Mouse (Mus musculus) liver, postnatal 0 days (tissue): ENCODE measurements around the gene Usp36. TPM values are rescaled to one million over a fixed set of nuclear protein-coding genes. Genes with fewer than 3 reads are reported as not detected.

ENCODE experiments used
- ATAC-seq: fragments of 200-750 bp; cut with Nextera tagmentation; 2 replicates; pipeline ENCODE4 v1.8.0; 2017; ENCODE audit warnings: mild to moderate bottlenecking, moderate library complexity
- DNase-seq: peaks from one replicate; pipeline ENCODE4 v3.0.0-alpha.2; 2016
- H3K27ac ChIP-seq: fragments of 300-500 bp; sonication (generic); 2 replicates; pipeline ENCODE4 v1.5.1; 2014; ENCODE audit warnings: antibody characterized with exemption, moderate library complexity, mild to moderate bottlenecking, low read depth
- H3K27me3 ChIP-seq: fragments of 300-500 bp; sonication (generic); 2 replicates; pipeline ENCODE4 v1.6.1; 2014; ENCODE audit warnings: low read length, control low read depth, mixed read lengths; ENCODE audit not compliant: insufficient read depth
- H3K36me3 ChIP-seq: fragments of 300-500 bp; sonication (generic); replicated peaks from 2 replicates; pipeline ENCODE4 v1.6.1; 2014; ENCODE audit warnings: mild to moderate bottlenecking, control low read depth, low read length, moderate library complexity, mixed read lengths; ENCODE audit not compliant: insufficient read depth
- H3K4me1 ChIP-seq: fragments of 300-500 bp; sonication (generic); 2 replicates; pipeline ENCODE4 v1.6.1; 2014; ENCODE audit warnings: antibody characterized with exemption, mild to moderate bottlenecking, control low read depth; ENCODE audit not compliant: insufficient read depth
- H3K4me2 ChIP-seq: fragments of 300-500 bp; sonication (generic); 2 replicates; pipeline ENCODE4 v1.6.1; 2014; ENCODE audit warnings: low read depth, mild to moderate bottlenecking, low read length, moderate library complexity, mixed read lengths
- H3K4me3 ChIP-seq: fragments of 300-500 bp; sonication (generic); 2 replicates; pipeline ENCODE4 v1.5.1; 2014; ENCODE audit warnings: low read depth, low read length
- H3K9ac ChIP-seq: fragments of 300-500 bp; sonication (generic); replicated peaks from 2 replicates; pipeline ENCODE4 v1.6.1; 2014; ENCODE audit warnings: mild to moderate bottlenecking, moderate library complexity
- H3K9me3 ChIP-seq: fragments of 300-500 bp; sonication (generic); 2 replicates; pipeline ENCODE4 v1.6.1; 2016; ENCODE audit warnings: mild to moderate bottlenecking, control low read depth, low read length, mixed read lengths
- CTCF ChIP-seq: sonication (generic); IDR thresholded peaks from 2 replicates; pipeline ENCODE4 v1.5.1; 2016; ENCODE audit warnings: antibody characterized with exemption, low read depth
- EP300 ChIP-seq: IDR thresholded peaks from 2 replicates; pipeline ENCODE4 v1.6.1; 2016; ENCODE audit warnings: antibody characterized with exemption, low read depth, mild to moderate bottlenecking
- WGBS: fragments of 180-500 bp; shearing (Covaris S2); extraction: QIAGEN DNeasy Blood & Tissue Kit; methylation state at CpG from one replicate; pipeline ENCODE4 v1.1.7; 2014; ENCODE audit not compliant: insufficient replicate concordance; 5-methylcytosine and 5-hydroxymethylcytosine counted together
- polyA plus RNA-seq: library from polyadenylated mRNA; unstranded; fragments of >200 nt; fragmentation: Nextera tagmentation; extraction: Ambion mirVana; gene quantifications from 2 replicates; pipeline ENCODE4 v1.2.1, GENCODE M21; 2015

Usp36 gene
- polyA plus RNA-seq, 1 experiment from 2014 or later = 3.8 TPM

DNA sequence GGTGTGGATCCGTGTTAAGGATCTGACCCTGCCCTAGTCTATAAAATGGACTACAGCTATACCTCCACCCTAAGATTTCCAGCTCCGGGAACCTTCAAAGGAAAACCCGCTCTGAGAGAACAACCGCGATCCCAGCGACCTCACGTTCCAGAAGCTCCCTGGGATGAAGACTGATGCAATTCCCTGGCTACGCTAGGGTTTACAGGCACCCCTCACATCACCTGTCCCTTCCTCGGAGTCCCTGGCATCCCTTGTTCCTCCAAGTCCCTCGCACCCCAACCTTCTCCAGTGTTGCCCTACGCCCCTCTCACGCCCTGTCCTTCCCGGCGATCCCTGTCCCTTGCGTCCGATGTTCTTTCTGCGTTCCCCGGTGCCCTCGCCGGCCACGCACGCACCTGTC, 482 bp downstream of the Usp36 start:
- Histone ChIP-seq H3K36me3 (peaks cover 19% of the 10 kb centered on the region), H3K4me1 (peaks cover 18% of the 10 kb centered on the region), H3K27ac (peak overlapping the region; percentile 89), H3K4me3 (peak overlapping the region; percentile 74), H3K9ac (peak overlapping the region; percentile 85), H3K4me2 (peak overlapping the region; percentile 98), H3K27me3 (no peaks in the 10 kb centered on the region), H3K9me3 (no peaks in the 10 kb centered on the region)
- DNase-seq = no peak
- no peak for TF ChIP-seq EP300
- no peak for TF ChIP-seq CTCF
- peak; percentile 8 for ATAC-seq
- WGBS = 1% methylated on average over 22 of the region's 22 CpGs

- Histone ChIP-seq H3K36me3 (peaks cover 24% of the 10 kb centered on the region), H3K4me3 (peak overlapping the region; percentile 74), H3K9ac (peak overlapping the region; percentile 85), H3K4me2 (peak overlapping the region; percentile 98), H3K27ac (peak overlapping the region; percentile 89), H3K27me3 (no peaks in the 10 kb centered on the region), H3K4me1 (peaks cover 18% of the 10 kb centered on the region), H3K9me3 (no peaks in the 10 kb centered on the region)
- DNase-seq = no peak
- TF ChIP-seq CTCF (no peak), EP300 (no peak)
- WGBS = 1% methylated on average over 16 of the region's 16 CpGs
- no peak for ATAC-seq
These were observed 970 bp downstream of the Usp36 start for GRCm38 (mm10) chr11:118289037-118289511.

- no peak for ATAC-seq
- no peak for DNase-seq
- peaks cover 39% of the 10 kb centered on the region for H3K36me3 ChIP-seq
- TF ChIP-seq CTCF (no peak), EP300 (no peak)
- H3K9ac ChIP-seq = no peak overlapping the region
- WGBS = 86% methylated on average over 9 of the region's 9 CpGs
- no peaks in the 10 kb centered on the region for H3K9me3 ChIP-seq
- H3K27ac ChIP-seq = no peak overlapping the region
- H3K27me3 ChIP-seq = no peaks in the 10 kb centered on the region
- no peak overlapping the region for H3K4me3 ChIP-seq
- H3K4me2 ChIP-seq = no peak overlapping the region
- peaks cover 18% of the 10 kb centered on the region for H3K4me1 ChIP-seq
These were observed 2.5 kb downstream of the Usp36 start for GRCm38 (mm10) chr11:118287573-118287972.

DNA sequence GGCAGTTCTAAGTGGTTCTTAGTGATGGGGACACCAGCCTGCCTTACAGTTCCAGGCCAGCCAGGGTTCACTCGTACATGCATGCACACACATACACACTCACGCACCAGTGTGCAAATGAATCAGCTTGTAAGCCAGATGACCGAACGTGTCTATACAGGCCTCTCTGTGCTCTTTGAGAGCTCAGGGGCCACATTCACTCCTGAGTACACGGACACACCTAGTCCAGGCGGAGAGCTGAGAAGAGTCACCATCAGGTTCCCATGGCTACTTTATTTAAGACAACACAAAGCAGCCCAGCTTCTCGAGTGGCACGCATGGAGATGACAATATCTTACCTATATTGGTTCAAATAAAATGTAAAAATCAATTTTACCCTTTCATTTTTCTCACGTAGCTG, 3.6 kb downstream of the Usp36 start:
- no peak for TF ChIP-seq EP300
- TF ChIP-seq CTCF = no peak
- H3K27ac ChIP-seq = no peak overlapping the region
- no peak overlapping the region for H3K9ac ChIP-seq
- no peaks in the 10 kb centered on the region for H3K27me3 ChIP-seq
- peaks cover 46% of the 10 kb centered on the region for H3K36me3 ChIP-seq
- H3K4me2 ChIP-seq = no peak overlapping the region
- 84% methylated on average over 9 of the region's 9 CpGs for WGBS
- DNase-seq (no peak), ATAC-seq (no peak)
- H3K4me1 ChIP-seq = peaks cover 18% of the 10 kb centered on the region
- no peaks in the 10 kb centered on the region for H3K9me3 ChIP-seq
- no peak overlapping the region for H3K4me3 ChIP-seq

DNA sequence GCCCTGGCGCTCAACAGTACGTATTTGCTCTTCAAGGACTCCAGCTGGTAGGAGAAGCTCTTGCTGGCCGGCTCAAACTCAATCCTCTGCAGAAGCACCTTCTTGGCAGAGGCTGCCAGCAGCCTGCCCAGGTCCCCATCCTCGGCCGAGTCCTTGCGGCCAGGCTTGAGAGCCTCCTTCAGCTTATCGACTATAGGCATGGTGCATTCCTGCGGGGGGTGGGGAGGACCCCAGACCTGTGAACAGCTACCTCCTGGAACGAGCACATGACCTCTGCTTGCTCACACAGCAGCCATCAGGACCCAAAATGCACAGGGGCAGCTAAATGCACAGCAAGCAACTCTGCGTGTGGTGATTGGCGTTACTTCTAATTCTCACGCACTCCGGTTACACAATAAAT, 4.3 kb downstream of the Usp36 start:
- Histone ChIP-seq H3K9me3 (no peaks in the 10 kb centered on the region), H3K9ac (no peak overlapping the region), H3K27me3 (no peaks in the 10 kb centered on the region), H3K4me1 (peaks cover 18% of the 10 kb centered on the region), H3K4me2 (no peak overlapping the region), H3K27ac (no peak overlapping the region), H3K36me3 (peaks cover 46% of the 10 kb centered on the region), H3K4me3 (no peak overlapping the region)
- DNase-seq = no peak
- no peak for TF ChIP-seq EP300
- TF ChIP-seq CTCF = no peak
- no peak for ATAC-seq
- 85% methylated on average over 13 of the region's 13 CpGs for WGBS

- WGBS = 74% methylated on average over 3 of the region's 3 CpGs
- H3K27ac ChIP-seq = no peak overlapping the region
- no peaks in the 10 kb centered on the region for H3K9me3 ChIP-seq
- H3K4me3 ChIP-seq = no peak overlapping the region
- no peak overlapping the region for H3K4me2 ChIP-seq
- H3K36me3 ChIP-seq = peaks cover 70% of the 10 kb centered on the region
- no peak for DNase-seq
- TF ChIP-seq EP300 = no peak
- no peak for TF ChIP-seq CTCF
- no peak overlapping the region for H3K9ac ChIP-seq
- no peak for ATAC-seq
- H3K4me1 ChIP-seq = no peaks in the 10 kb centered on the region
- H3K27me3 ChIP-seq = no peaks in the 10 kb centered on the region
These were observed 9.8 kb downstream of the Usp36 start for GRCm38 (mm10) chr11:118280218-118280617.

DNA sequence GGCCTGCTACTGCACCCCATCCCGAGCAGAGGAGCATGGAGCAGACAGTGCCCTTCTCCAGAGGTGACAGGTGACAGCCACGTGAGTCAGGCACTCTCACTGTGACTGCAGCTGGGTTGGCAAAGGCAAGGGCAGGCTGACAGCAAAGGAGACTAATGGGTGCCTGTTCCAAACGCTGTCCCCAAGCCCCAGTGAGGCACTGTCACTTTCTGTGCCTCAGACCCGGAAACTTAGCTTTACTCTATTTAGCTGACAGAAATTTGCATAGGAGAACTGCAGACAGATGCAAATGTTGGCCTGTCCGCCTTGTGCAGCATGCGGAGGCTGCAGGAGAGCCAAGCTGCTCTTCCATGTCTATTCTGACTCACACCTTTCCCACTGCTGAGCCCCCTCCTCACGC, 13.7 kb downstream of the Usp36 start:
- no peaks in the 10 kb centered on the region for H3K4me1 ChIP-seq
- DNase-seq = no peak
- peak overlapping the region; percentile 11; the same call in 1 of the 2 replicates for H3K27ac ChIP-seq
- H3K36me3 ChIP-seq = peaks cover 67% of the 10 kb centered on the region
- H3K4me2 ChIP-seq = no peak overlapping the region
- TF ChIP-seq CTCF = no peak
- no peak for TF ChIP-seq EP300
- WGBS = 85% methylated on average over 7 of the region's 7 CpGs
- ATAC-seq = no peak
- H3K9ac ChIP-seq = no peak overlapping the region
- no peaks in the 10 kb centered on the region for H3K9me3 ChIP-seq
- H3K4me3 ChIP-seq = no peak overlapping the region
- H3K27me3 ChIP-seq = no peaks in the 10 kb centered on the region
